Mouse (Mus musculus) lung, postnatal 0 days (tissue): ENCODE measurements at regions not wholly inside any gene's neighbourhood (a gene's known extent, or its start where the extent isn't known, plus 50 kb on each side); places are given as distances from the start of the nearest gene placed in this dataset.

Experiments
- CTCF ChIP-seq: IDR thresholded peaks from 2 replicates; pipeline ENCODE4 v1.5.1; 2016; ENCODE audit warnings: antibody characterized with exemption, mild to moderate bottlenecking
- EP300 ChIP-seq: IDR thresholded peaks from 2 replicates; pipeline ENCODE4 v1.6.1; 2016; ENCODE audit warnings: antibody characterized with exemption, mild to moderate bottlenecking, control low read depth

DNA sequence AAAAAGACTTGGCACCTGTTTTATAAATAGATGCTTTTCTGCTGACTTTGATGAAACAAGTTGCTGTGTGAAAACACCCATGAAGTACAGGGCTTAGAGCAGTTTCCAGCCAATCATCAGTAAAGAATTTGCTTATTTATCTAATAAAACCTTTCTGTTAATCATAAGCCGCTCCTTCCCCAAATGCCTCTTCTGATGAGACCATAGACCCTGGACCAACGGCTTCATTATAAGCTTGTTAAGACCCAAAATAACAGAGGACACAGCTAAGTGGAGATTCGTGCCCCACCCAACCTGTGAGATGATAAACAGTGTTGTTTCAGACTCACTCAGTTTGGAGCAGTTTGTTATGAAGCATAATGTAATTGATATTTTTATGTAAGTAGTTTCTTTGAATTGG lies 207.0 kb upstream of the Veph1 start:
- TF ChIP-seq CTCF (no peak), EP300 (no peak)
